Mouse (Mus musculus): ENCODE measurements around the gene Rsph6a.

Gene Rsph6a

GRCm38 (mm10) chr7:19078732-19079131 is 24.2 kb downstream of the Rsph6a start:
- no peak for DNase-seq (ENCODE audit: extremely low read depth, low read depth)

GRCm38 (mm10) chr7:19080451-19080950 is 26.0 kb downstream of the Rsph6a start:
- no peak for DNase-seq (ENCODE audit: extremely low read depth, low read depth)

GRCm38 (mm10) chr7:19082171-19082570 is 27.7 kb downstream of the Rsph6a start:
- DNase-seq (ENCODE audit: extremely low read depth, low read depth), result no peak

GRCm38 (mm10) chr7:19083096-19083495 is 28.6 kb downstream of the Rsph6a start:
- DNase-seq (ENCODE audit: extremely low read depth, low read depth), result no peak

- no peak for DNase-seq (ENCODE audit: extremely low read depth, low read depth)
These were observed 29.2 kb downstream of the Rsph6a start, which contains the start of gene Dmpk for GRCm38 (mm10) chr7:19083701-19084100. Gene Dmpk, plus strand, starts transcription at chr7:19083849.

GRCm38 (mm10) chr7:19084277-19084771 is 29.8 kb downstream of the Rsph6a start:
- no peak for DNase-seq (ENCODE audit: extremely low read depth, low read depth)

GRCm38 (mm10) chr7:19084921-19085473 is 30.5 kb downstream of the Rsph6a start:
- no peak for DNase-seq (ENCODE audit: extremely low read depth, low read depth)

GRCm38 (mm10) chr7:19085495-19085894 is 31.0 kb downstream of the Rsph6a start:
- DNase-seq (ENCODE audit: extremely low read depth, low read depth), result no peak

GRCm38 (mm10) chr7:19086042-19086441 is 31.6 kb downstream of the Rsph6a start:
- DNase-seq (ENCODE audit: extremely low read depth, low read depth), result no peak

- DNase-seq (ENCODE audit: extremely low read depth, low read depth), result no peak
These were observed 32.3 kb downstream of the Rsph6a start for GRCm38 (mm10) chr7:19086760-19087159.

GRCm38 (mm10) chr7:19088813-19089212 is 34.3 kb downstream of the Rsph6a start:
- DNase-seq (ENCODE audit: extremely low read depth, low read depth), result no peak

- no peak for DNase-seq (ENCODE audit: extremely low read depth, low read depth)
These were observed 37.4 kb downstream of the Rsph6a start for GRCm38 (mm10) chr7:19091913-19092312.

GRCm38 (mm10) chr7:19092381-19093173 is 38.1 kb downstream of the Rsph6a start:
- no peak for DNase-seq (ENCODE audit: extremely low read depth, low read depth)

GRCm38 (mm10) chr7:19093174-19093521 is 38.7 kb downstream of the Rsph6a start:
- no peak for DNase-seq (ENCODE audit: extremely low read depth, low read depth)

GRCm38 (mm10) chr7:19093537-19094385 is 39.3 kb downstream of the Rsph6a start:
- DNase-seq (ENCODE audit: extremely low read depth, low read depth), result peak; percentile 94

GRCm38 (mm10) chr7:19094471-19094825 is 40.0 kb downstream of the Rsph6a start, which contains the start of gene Six5:
Gene Six5, plus strand, starts transcription at chr7:19094594.
- no peak for DNase-seq (ENCODE audit: extremely low read depth, low read depth)

GRCm38 (mm10) chr7:19094826-19095750 is 40.6 kb downstream of the Rsph6a start:
- no peak for DNase-seq (ENCODE audit: extremely low read depth, low read depth)

GRCm38 (mm10) chr7:19095751-19096110 is 41.2 kb downstream of the Rsph6a start:
- no peak for DNase-seq (ENCODE audit: extremely low read depth, low read depth)

- DNase-seq (ENCODE audit: extremely low read depth, low read depth), result no peak
These were observed 42.0 kb downstream of the Rsph6a start for GRCm38 (mm10) chr7:19096421-19096976.

GRCm38 (mm10) chr7:19097217-19097616 is 42.7 kb downstream of the Rsph6a start:
- no peak for DNase-seq (ENCODE audit: extremely low read depth, low read depth)

Data from MEL-GATA-1-ER (cell line).